Mouse (Mus musculus): ENCODE measurements at regions not wholly inside any gene's neighbourhood (a gene's known extent, or its start where the extent isn't known, plus 50 kb on each side); places are given as distances from the start of the nearest gene placed in this dataset.

- DNase-seq (ENCODE audit: low spot score) = no peak
These were observed 236.0 kb downstream of the Zfp704 start for GRCm38 (mm10) chr3:9373896-9374295.

- DNase-seq (ENCODE audit: low spot score) = no peak
These were observed 239.8 kb downstream of the Zfp704 start for GRCm38 (mm10) chr3:9370096-9370495.

- no peak for DNase-seq (ENCODE audit: low spot score)
These were observed 244.1 kb downstream of the Zfp704 start for GRCm38 (mm10) chr3:9365791-9366190.

GRCm38 (mm10) chr3:9359186-9359585 is 250.7 kb downstream of the Zfp704 start:
- no peak for DNase-seq (ENCODE audit: low spot score)

- DNase-seq (ENCODE audit: low spot score) = no peak
These were observed 251.8 kb downstream of the Zfp704 start for GRCm38 (mm10) chr3:9358111-9358510.

- no peak for DNase-seq (ENCODE audit: low spot score)
These were observed 252.2 kb downstream of the Zfp704 start for GRCm38 (mm10) chr3:9357639-9358038.

- DNase-seq (ENCODE audit: low spot score) = no peak
These were observed 254.0 kb downstream of the Zfp704 start for GRCm38 (mm10) chr3:9355875-9356274.

GRCm38 (mm10) chr3:9354756-9355155 is 255.1 kb downstream of the Zfp704 start:
- no peak for DNase-seq (ENCODE audit: low spot score)

GRCm38 (mm10) chr3:9352251-9352650 is 257.6 kb downstream of the Zfp704 start:
- no peak for DNase-seq (ENCODE audit: low spot score)

- no peak for DNase-seq (ENCODE audit: low spot score)
These were observed 260.1 kb downstream of the Zfp704 start for GRCm38 (mm10) chr3:9349822-9350221.

- DNase-seq (ENCODE audit: low spot score) = no peak
These were observed 262.4 kb downstream of the Zfp704 start for GRCm38 (mm10) chr3:9347446-9347860.

- DNase-seq (ENCODE audit: low spot score) = peak; percentile 24
These were observed 262.9 kb downstream of the Zfp704 start for GRCm38 (mm10) chr3:9346857-9347445.

- DNase-seq (ENCODE audit: low spot score) = no peak
These were observed 263.5 kb downstream of the Zfp704 start for GRCm38 (mm10) chr3:9346356-9346755.

- DNase-seq (ENCODE audit: low spot score) = no peak
These were observed 264.0 kb downstream of the Zfp704 start for GRCm38 (mm10) chr3:9345885-9346284.

GRCm38 (mm10) chr3:9343586-9343985 is 266.3 kb downstream of the Zfp704 start:
- no peak for DNase-seq (ENCODE audit: low spot score)

GRCm38 (mm10) chr3:9342167-9342566 is 267.7 kb downstream of the Zfp704 start:
- DNase-seq (ENCODE audit: low spot score) = no peak

GRCm38 (mm10) chr3:9341657-9342056 is 268.2 kb downstream of the Zfp704 start:
- DNase-seq (ENCODE audit: low spot score) = no peak

- DNase-seq (ENCODE audit: low spot score) = no peak
These were observed 268.6 kb downstream of the Zfp704 start for GRCm38 (mm10) chr3:9341244-9341643.

GRCm38 (mm10) chr3:9340788-9341187 is 269.1 kb downstream of the Zfp704 start:
- DNase-seq (ENCODE audit: low spot score) = no peak

GRCm38 (mm10) chr3:9340344-9340743 is 269.5 kb downstream of the Zfp704 start:
- DNase-seq (ENCODE audit: low spot score) = no peak

- no peak for DNase-seq (ENCODE audit: low spot score)
These were observed 270.2 kb downstream of the Zfp704 start for GRCm38 (mm10) chr3:9339669-9340068.

- DNase-seq (ENCODE audit: low spot score) = no peak
These were observed 274.3 kb downstream of the Zfp704 start for GRCm38 (mm10) chr3:9335580-9335979.
